ENCODE assay signal across 8 mouse cellular contexts in genomic region chr9:65020991-65021886, GRCm38 (mm10). TPM values are rescaled to one million over a fixed set of nuclear protein-coding genes. Genes with fewer than 3 reads are reported as not detected.
A peak's percentile ranks its signal among the peaks of the same experiment; 100 is the strongest.
DNase-seq lines count a peak whose midpoint lies in the region; ATAC-seq lines count a peak whose summit lies in the region.

Gene Hacd3 (minus strand): TSS chr9:65021693.

- ATAC-seq in intestine, embryonic 14.5 days (replicated peaks; ENCODE audit: low FRiP score, low TSS enrichment, low read depth) = peak; percentile 92
- ATAC-seq in megakaryocyte progenitor cell, adult 5-6 weeks (replicated peaks; ENCODE audit: poor library complexity) = peak; percentile 75

- peak within 1 kb of the TSS; percentile 99 for H3K4me3 ChIP-seq in intestine, embryonic 14.5 days (ENCODE audit: low read depth, low read length)

- no peaks in the 10 kb centered on the region for H3K9me3 ChIP-seq in intestine, embryonic 14.5 days (ENCODE audit: control insufficient read depth, low read length)

- H3K9ac ChIP-seq in intestine, embryonic 14.5 days (ENCODE audit: low read length) = peak within 1 kb of the TSS; percentile 89

- intact Hi-C loops in gastrocnemius, postnatal 36 days (cut with DNase I) = no loop called here
- intact Hi-C loops in left cerebral cortex, postnatal 10 days (cut with DNase I) = no loop called here

- peaks cover 32% of the 10 kb centered on the region for H3K4me1 ChIP-seq in intestine, embryonic 14.5 days (replicated peaks; ENCODE audit: control insufficient read depth, insufficient read depth, low read length)

- under 1% methylated on average over 80 of the region's 81 CpGs for WGBS in intestine, embryonic 14.5 days

- no peaks in the 10 kb centered on the region for H3K36me3 ChIP-seq in intestine, embryonic 14.5 days (ENCODE audit: control insufficient read depth, insufficient read depth, low read length)

- peak; percentile 91 for DNase-seq in adrenal gland, adult 8-10 months
- DNase-seq in embryo, embryonic 11.5 days (ENCODE audit: low read depth, low spot score) = peak; percentile 79
- peak; percentile 79 to 83 for DNase-seq in gastrocnemius, postnatal 36 days
- DNase-seq in intestine, embryonic 14.5 days (ENCODE audit: low spot score) = peak; percentile 94
- DNase-seq in left cerebral cortex, postnatal 10 days (ENCODE audit: extremely low spot score in 1 of 2, low spot score in 2 of 2) = peak; percentile 87 to 95
- DNase-seq in right cerebral cortex, postnatal 14 days = peak; percentile 94
- peak; percentile 79 for DNase-seq in urinary bladder, postnatal 25 days (ENCODE audit: low spot score)

- H3K27ac ChIP-seq in intestine, embryonic 14.5 days (ENCODE audit: low read depth) = peak within 1 kb of the TSS; percentile 84

- H3K4me2 ChIP-seq in intestine, embryonic 14.5 days (ENCODE audit: low read length) = peak within 1 kb of the TSS; percentile 64

- no peaks in the 10 kb centered on the region for H3K27me3 ChIP-seq in intestine, embryonic 14.5 days (replicated peaks; ENCODE audit: control insufficient read depth, insufficient read depth, low read length)

RNA-seq across cellular contexts. Expression of gene Hacd3, which starts in this region (rescaled TPM):
- 100 to 1,000 TPM; 321 to 416 (median 344) TPM for total RNA-seq in adrenal gland, adult 8-10 months (2022)
- 10 to 100 TPM in 1 of 2 experiments, 1 to 10 TPM in 1; 9.1 to 10.3 TPM for total RNA-seq in gastrocnemius, postnatal 36 days (2021)
- polyA plus RNA-seq in intestine, embryonic 14.5 days (2014; fragmentation: Nextera tagmentation; extraction: Ambion mirVana) = 66.5 and 80.3 TPM in 2 replicates
- total RNA-seq in left cerebral cortex, postnatal 10 days (2021) = 100 to 1,000 TPM; 158 to 170 TPM
- 23.5 and 27.6 TPM in 2 replicates for total RNA-seq in megakaryocyte progenitor cell, adult 5-6 weeks (2015)
- total RNA-seq in megakaryocyte progenitor cell, adult 5-6 weeks (2017) = 47.8 and 52.9 TPM in 2 replicates

Comparison
In these comparisons a context has a peak if more than half of its experiments do, and no peak if none do; other contexts are left out.
1. Peak in every context shown above with its lines: DNase-seq, ATAC-seq, H3K4me3 ChIP-seq and H3K27ac ChIP-seq.